Mouse (Mus musculus): Measurements from ENCODE around the gene Cacng5.

Cacng5 gene

DNA sequence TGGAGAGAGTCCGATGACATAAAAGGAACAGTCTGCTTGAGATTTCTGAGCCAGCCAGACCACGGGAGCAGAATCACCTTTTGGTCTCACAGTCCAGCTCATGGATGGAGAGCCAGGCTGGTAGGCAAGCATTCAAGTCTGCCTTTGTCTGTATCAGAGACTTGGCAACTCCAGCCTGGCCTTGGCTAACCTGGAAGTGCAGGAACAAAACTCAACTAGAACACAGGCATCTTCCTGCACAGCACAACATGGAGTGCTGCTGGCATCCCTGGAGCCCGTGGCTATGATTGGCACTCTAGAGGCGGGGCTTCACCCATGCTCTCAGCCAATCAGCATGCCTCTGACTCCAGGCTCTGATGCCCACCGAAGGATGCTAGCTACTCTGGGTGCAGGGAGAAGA lies 38.0 kb downstream of the Cacng5 start:
- no peak for DNase-seq (ENCODE audit: low spot score)

DNA sequence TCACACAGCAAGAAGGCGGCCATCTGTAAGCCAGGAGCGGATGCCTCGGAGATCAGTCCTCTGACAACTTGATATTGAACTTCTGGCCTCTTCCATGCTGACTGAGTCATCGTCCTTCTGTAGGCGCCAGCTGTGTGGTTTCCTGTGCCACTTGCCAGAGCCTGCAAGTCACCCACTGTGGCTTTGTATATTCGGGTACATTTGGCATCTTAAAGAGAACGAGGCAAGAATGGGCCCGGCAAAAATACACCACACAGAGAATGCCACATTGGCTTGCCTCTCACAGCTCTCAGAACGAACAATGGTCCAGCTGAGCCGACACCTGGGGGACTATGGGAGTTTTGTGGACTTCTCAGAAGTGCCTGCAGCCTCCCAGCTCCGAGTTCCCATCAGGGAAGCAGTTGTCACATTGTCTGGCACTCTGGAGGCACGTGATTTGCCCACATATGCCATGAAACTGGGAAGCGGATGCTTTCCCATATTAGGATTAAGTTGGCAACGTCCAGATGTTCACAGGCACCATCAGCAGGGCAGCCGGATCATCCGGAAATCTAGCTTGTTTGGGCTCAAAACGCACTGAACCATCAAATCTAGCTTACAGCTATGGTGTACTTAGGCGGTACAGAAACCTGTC lies 38.9 kb downstream of the Cacng5 start:
- no peak for DNase-seq (ENCODE audit: low spot score)

GRCm38 (mm10) chr11:107872743-107873142 lies 42.1 kb downstream of the Cacng5 start:
- DNase-seq (ENCODE audit: low spot score) = no peak

DNA sequence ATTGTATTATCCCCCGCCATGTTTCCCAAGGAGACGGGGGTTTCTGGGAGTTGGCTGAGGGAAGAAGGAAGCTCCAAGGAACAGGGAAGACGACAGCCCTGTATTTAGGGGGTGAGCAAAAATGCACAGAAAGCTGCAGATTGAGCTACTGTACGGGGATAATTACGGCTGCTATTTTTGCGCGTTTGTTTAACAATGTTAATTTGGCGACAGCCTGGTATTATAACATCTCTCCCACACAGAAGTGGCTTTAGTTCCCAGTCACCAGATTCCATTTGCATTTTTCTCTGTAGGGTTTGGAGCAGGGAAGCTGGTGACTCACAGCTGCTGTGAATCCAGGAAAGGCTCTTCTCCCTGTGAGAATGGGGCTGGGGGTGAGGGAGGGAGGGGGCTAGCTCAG lies 47.3 kb downstream of the Cacng5 start:
- DNase-seq (ENCODE audit: low spot score) = no peak

GRCm38 (mm10) chr11:107865128-107865527 lies 49.7 kb downstream of the Cacng5 start:
- peak; percentile 67 for DNase-seq (ENCODE audit: low spot score)

- peak; percentile 49 for DNase-seq (ENCODE audit: low spot score)
Measured at GRCm38 (mm10) chr11:107864024-107864423, 50.8 kb downstream of the Cacng5 start.

- DNase-seq (ENCODE audit: low spot score) = no peak
Measured at GRCm38 (mm10) chr11:107861738-107862137, 53.1 kb downstream of the Cacng5 start.

DNA sequence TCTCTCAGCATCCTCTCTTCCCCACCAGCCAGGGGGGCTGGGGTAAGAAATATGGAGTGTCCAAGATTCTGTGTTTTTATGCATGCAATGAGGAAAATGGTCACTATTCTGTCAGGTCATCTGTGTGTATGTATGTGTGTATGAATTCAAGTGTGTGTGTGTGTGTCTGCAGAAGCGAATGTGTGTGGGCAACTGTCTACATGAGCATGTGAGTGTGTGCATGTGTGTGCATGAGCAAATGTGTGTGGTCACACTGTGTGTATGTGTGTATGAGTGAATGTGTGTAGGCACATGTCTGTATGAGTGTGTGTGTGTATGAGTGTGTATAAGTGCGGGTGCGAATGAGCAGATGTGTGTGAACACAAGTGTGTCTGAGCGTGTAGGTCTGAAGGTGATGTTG lies 55.0 kb downstream of the Cacng5 start:
- no peak for DNase-seq (ENCODE audit: low spot score)

- peak; percentile 28 for DNase-seq (ENCODE audit: low spot score)
Measured at GRCm38 (mm10) chr11:107859288-107859687, 55.6 kb downstream of the Cacng5 start.

- peak; percentile 37 for DNase-seq (ENCODE audit: low spot score)
Measured at GRCm38 (mm10) chr11:107853088-107853487, 61.8 kb downstream of the Cacng5 start.

DNA sequence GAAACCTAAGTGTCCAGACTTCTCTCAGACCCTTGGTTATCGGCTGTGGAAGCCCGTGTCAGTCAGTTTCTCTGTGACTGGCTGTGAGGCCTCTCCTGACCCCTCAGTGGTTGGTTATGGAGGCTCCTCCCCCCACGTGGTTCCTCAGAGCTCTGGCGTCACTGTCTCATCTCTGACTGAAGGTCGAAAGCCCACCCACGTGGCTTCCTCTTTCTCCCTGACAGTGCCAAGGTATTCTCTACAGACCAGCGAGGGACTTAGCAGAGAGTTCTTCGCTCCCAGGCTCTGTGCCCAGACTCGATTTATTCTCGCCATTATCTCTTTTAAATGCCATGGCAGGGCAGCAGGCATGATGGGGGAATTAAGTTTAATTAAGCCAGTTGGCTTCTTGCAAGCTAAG lies 65.2 kb downstream of the Cacng5 start:
- no peak for DNase-seq (ENCODE audit: low spot score)

DNA sequence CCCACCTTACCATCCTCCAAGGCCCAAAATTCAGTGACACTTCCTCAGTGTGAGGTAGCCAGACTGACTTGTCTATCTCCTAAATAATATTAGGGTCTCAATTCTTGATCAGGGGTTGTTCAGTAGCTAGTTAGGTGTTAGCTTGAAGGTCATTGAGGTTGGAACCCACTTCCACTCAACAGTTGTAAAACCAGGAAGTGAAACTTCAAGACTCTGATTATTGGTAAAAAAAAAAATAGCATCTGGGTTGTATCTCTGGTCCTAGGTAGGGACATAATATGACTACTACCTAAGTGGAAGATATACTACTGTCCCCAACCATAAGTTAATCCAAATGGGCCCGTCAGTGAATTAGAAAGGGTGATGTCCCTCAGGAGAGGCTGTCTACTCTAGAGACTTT lies 70.7 kb downstream of the Cacng5 start:
- no peak for DNase-seq (ENCODE audit: low spot score)

DNA sequence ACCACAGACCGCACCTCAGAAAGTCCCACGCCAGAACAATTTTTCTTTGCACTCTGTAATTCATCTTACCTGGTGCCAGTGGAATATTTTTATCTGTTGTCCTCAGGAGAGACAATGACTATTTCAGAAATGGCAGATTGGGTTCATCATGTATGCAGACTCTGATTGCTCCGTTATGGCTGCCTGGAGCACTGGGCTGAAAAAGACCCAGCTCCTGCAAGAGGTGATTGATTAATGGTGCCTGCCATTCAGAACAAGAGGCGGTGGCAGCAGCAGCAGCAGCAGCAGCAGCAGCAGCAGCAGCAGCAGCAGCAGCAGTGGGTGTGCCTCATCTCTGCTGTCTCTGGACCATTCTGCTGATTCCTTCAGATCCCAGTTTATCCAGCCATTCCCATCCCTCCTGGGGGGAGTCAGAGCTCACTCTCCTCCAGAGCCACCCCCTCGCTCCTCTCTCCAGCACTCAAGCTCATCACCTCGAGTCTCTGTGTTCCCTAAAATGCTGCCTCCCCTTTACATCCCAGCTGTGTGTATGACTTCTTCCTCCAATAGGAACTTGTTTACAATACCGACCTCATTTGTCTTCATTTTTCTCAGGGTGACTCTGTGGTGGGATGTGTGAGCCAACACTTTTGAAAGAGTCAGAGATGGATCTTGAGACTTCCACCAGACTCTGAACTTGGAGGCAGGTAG lies 81.4 kb downstream of the Cacng5 start:
- no peak for DNase-seq (ENCODE audit: low spot score)
